In genomic region chr17:47837808-47838207, GRCm38 (mm10) we compare ENCODE assay signal across 12 mouse cellular contexts. TPM values are rescaled to one million over a fixed set of nuclear protein-coding genes. Genes with fewer than 3 reads are reported as not detected.
A peak's percentile ranks its signal among the peaks of the same experiment; 100 is the strongest.
DNase-seq lines count a peak whose midpoint lies in the region; ATAC-seq lines count a peak whose summit lies in the region.
"Had no signal": no experiment of that assay in that cellular context is flagged by ENCODE, and none has a peak within 500 bp of the region (broad histone marks: within the 10 kb centered on the region; RNA-seq: fewer than 3 reads in every experiment).

No protein-coding gene starts in this region.

- no peak overlapping the region; the same call in 1 of the 2 replicates for H3K9ac ChIP-seq in lung, embryonic 16.5 days (ENCODE audit: low read length)
- H3K9ac ChIP-seq: neural tube, embryonic 13.5 days had no signal

- H3K4me2 ChIP-seq in lung, embryonic 16.5 days (ENCODE audit: low read depth, low read length), result no peak overlapping the region
- H3K4me2 ChIP-seq: neural tube, embryonic 13.5 days had no signal

- H3K27ac ChIP-seq in lung, embryonic 16.5 days (ENCODE audit: low read length), result peak overlapping the region; percentile 55
- H3K27ac ChIP-seq: neural tube, embryonic 13.5 days had no signal

- no peak overlapping the region for H3K4me3 ChIP-seq in lung, embryonic 16.5 days (ENCODE audit: low read length)
- H3K4me3 ChIP-seq: megakaryocyte, embryonic 14.5 days; neural tube, embryonic 13.5 days had no signal

- peak; percentile 48 for ATAC-seq in common myeloid progenitor, adult 5-6 weeks (replicated peaks; ENCODE audit: low read depth, poor library complexity, severe bottlenecking)
- peak; percentile 35; the same call in 1 of the 2 replicates for ATAC-seq in lung, embryonic 16.5 days (ENCODE audit: low read depth)

- H3K36me3 ChIP-seq in lung, embryonic 16.5 days (ENCODE audit: control insufficient read depth, insufficient read depth, low read length), result no peaks in the 10 kb centered on the region
- H3K36me3 ChIP-seq: neural tube, embryonic 13.5 days had no signal

- H3K27me3 ChIP-seq in lung, embryonic 16.5 days (ENCODE audit: control insufficient read depth, insufficient read depth, low read depth, low read length), result no peaks in the 10 kb centered on the region

- H3K9me3 ChIP-seq in lung, embryonic 16.5 days (ENCODE audit: control insufficient read depth, low read length), result no peaks in the 10 kb centered on the region
- H3K9me3 ChIP-seq: neural tube, embryonic 13.5 days had no signal

- intact Hi-C loops in heart, postnatal 36 days (cut with DNase I), result no loop called here

- 20% methylated on average over 6 of the region's 6 CpGs for WGBS in lung, embryonic 16.5 days

- peaks cover 29% of the 10 kb centered on the region for H3K4me1 ChIP-seq in lung, embryonic 16.5 days (replicated peaks; ENCODE audit: control insufficient read depth, insufficient read depth, low read length)

- peak; percentile 61 for DNase-seq in heart, postnatal 4 days
- no peak for DNase-seq in heart, postnatal 36 days
- DNase-seq in MN1 (ENCODE audit: low spot score), result peak; percentile 65
- DNase-seq in right cerebral cortex, adult 18-20 months, result no peak
- no peak for DNase-seq in left cerebral cortex, adult 18-20 months (ENCODE audit: low spot score in 2 of 2)
- no peak for DNase-seq in left cerebral cortex, adult 9 months (ENCODE audit: low spot score in 2 of 2)
- DNase-seq: cerebellum, adult 18-20 months; embryo, embryonic 11 days had no signal

RNA-seq across cellular contexts. Expression of gene Mdfi, which starts 3.3 kb away (rescaled TPM):
- total RNA-seq in heart, postnatal 4 days (2021), result 10 to 100 TPM; 16.4 to 20.2 TPM
- total RNA-seq in heart, postnatal 36 days (2021), result 1 to 10 TPM in 1 of 2 experiments, under 1 TPM in 1; 0.81 to 3.1 TPM
- total RNA-seq in common myeloid progenitor, adult 5-6 weeks (2017), result 8.5 and 9.2 TPM in 2 replicates
- 18.1 and 22.1 TPM in 2 replicates for polyA plus RNA-seq in lung, embryonic 16.5 days (2015; fragmentation: Nextera tagmentation; extraction: Ambion mirVana)
- under 1 TPM in 1 of 2 experiments, not detected in 1; 0.88 TPM for total RNA-seq in left cerebral cortex, adult 18-20 months (2021)

Comparison
In these comparisons a context has a peak if more than half of its experiments do, and no peak if none do; other contexts are left out.
1. DNase-seq: peak in heart, postnatal 4 days (single experiment) and MN1 (single experiment); none in heart, postnatal 36 days (0 of 2), right cerebral cortex, adult 18-20 months (single experiment), left cerebral cortex, adult 18-20 months (0 of 2) and left cerebral cortex, adult 9 months (0 of 2).